Mouse (Mus musculus) stomach, embryonic 16.5 days (tissue): ENCODE data around the gene Vwc2. TPM values are rescaled to one million over a fixed set of nuclear protein-coding genes. Genes with fewer than 3 reads are reported as not detected.
A peak's percentile ranks its signal among the peaks of the same experiment; 100 is the strongest.

Source experiments
- ATAC-seq: fragments of 200-750 bp; cut with Nextera tagmentation; 2 replicates; pipeline ENCODE4 v1.8.0; 2017; ENCODE audit warnings: moderate number of reproducible peaks, moderate TSS enrichment; ENCODE audit not compliant: insufficient read depth, low FRiP score
- H3K27ac ChIP-seq: fragments of 300-500 bp; sonication (generic); 2 replicates; pipeline ENCODE4 v1.5.1; 2014; ENCODE audit warnings: low read length
- H3K27me3 ChIP-seq: fragments of 300-500 bp; sonication (generic); 2 replicates; pipeline ENCODE4 v1.6.1; 2014; ENCODE audit warnings: low read length, control low read depth, mixed read lengths; ENCODE audit not compliant: control insufficient read depth, insufficient read depth
- H3K36me3 ChIP-seq: fragments of 300-500 bp; sonication (generic); 2 replicates; pipeline ENCODE4 v1.6.1; 2014; ENCODE audit warnings: low read length; ENCODE audit not compliant: control insufficient read depth, insufficient read depth
- H3K4me1 ChIP-seq: fragments of 300-500 bp; sonication (generic); 2 replicates; pipeline ENCODE4 v1.6.1; 2014; ENCODE audit warnings: low read length, control low read depth, mixed read lengths; ENCODE audit not compliant: control insufficient read depth, insufficient read depth
- H3K4me2 ChIP-seq: fragments of 300-500 bp; sonication (generic); 2 replicates; pipeline ENCODE4 v1.6.1; 2014; ENCODE audit warnings: low read depth, low read length, mixed read lengths
- H3K4me3 ChIP-seq: fragments of 300-500 bp; sonication (generic); replicated peaks from 2 replicates; pipeline ENCODE4 v1.5.1; 2014; ENCODE audit warnings: mild to moderate bottlenecking, low read length
- H3K9ac ChIP-seq: fragments of 300-500 bp; sonication (generic); 2 replicates; pipeline ENCODE4 v1.6.1; 2014; ENCODE audit warnings: low read length
- H3K9me3 ChIP-seq: fragments of 300-500 bp; sonication (generic); replicated peaks from 2 replicates; pipeline ENCODE4 v1.6.1; 2016; ENCODE audit warnings: low read length, control low read depth; ENCODE audit not compliant: control insufficient read depth
- WGBS: fragments of 180-500 bp; shearing (Covaris S2); extraction: QIAGEN DNeasy Blood & Tissue Kit; methylation state at CpG from one replicate; pipeline ENCODE4 v1.1.7; 2014; 5-methylcytosine and 5-hydroxymethylcytosine counted together
- polyA plus RNA-seq: library from polyadenylated mRNA; unstranded; fragments of >200 nt; fragmentation: Nextera tagmentation; extraction: Ambion mirVana; gene quantifications from 2 replicates; pipeline ENCODE4 v1.2.1, GENCODE M21; 2015

The Vwc2 gene
- polyA plus RNA-seq, 1 experiment from 2014 or later = 1.1 TPM

DNA sequence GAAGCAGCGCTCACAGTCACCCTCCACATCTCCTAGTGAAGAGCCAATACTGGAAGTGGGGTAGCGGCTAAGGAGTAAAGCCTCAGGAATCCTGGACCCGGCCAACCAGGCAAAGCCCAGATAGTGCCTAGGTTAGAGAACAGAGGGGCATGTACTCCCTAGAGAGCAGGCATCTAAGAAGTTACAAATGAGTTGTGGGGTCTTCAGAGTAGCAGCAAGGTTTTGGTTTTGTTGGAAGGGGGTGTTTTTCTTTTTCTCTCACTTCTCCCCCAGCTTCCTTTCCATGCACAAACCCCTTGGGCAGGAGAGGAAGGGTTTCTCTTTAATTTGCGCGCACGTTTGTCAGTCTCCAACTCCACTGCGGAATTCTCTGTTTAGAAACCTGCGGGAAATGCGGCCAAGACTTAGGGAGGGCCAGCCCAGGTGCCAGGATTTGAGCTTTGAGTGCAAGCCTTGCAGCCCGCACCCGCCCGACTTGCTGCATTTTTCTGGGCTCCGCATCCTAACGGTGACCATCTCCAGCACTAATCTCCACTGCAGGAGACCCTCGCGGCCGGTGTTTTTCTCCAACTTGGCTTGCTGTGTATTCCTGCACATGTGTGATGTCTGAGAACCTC is 1.1 kb downstream of the Vwc2 start:
- Histone ChIP-seq H3K4me1 (peaks cover 8% of the 10 kb centered on the region), H3K27ac (no peak overlapping the region), H3K4me2 (peak overlapping the region; percentile 77), H3K4me3 (peak overlapping the region; percentile 50), H3K36me3 (no peaks in the 10 kb centered on the region), H3K27me3 (peaks cover 53% of the 10 kb centered on the region), H3K9me3 (no peaks in the 10 kb centered on the region), H3K9ac (no peak overlapping the region)
- no peak for ATAC-seq
- WGBS = under 1% methylated on average over 17 of the region's 17 CpGs

GRCm38 (mm10) chr11:11115648-11116590 is 1.9 kb downstream of the Vwc2 start:
- Histone ChIP-seq H3K36me3 (no peaks in the 10 kb centered on the region), H3K9me3 (no peaks in the 10 kb centered on the region), H3K27ac (no peak overlapping the region), H3K4me3 (peak overlapping the region; percentile 50), H3K4me1 (peaks cover 8% of the 10 kb centered on the region), H3K27me3 (peaks cover 53% of the 10 kb centered on the region), H3K4me2 (peak overlapping the region; percentile 77), H3K9ac (peak overlapping the region; percentile 63)
- ATAC-seq = peak; percentile 57
- under 1% methylated on average over 92 of the region's 93 CpGs for WGBS

DNA sequence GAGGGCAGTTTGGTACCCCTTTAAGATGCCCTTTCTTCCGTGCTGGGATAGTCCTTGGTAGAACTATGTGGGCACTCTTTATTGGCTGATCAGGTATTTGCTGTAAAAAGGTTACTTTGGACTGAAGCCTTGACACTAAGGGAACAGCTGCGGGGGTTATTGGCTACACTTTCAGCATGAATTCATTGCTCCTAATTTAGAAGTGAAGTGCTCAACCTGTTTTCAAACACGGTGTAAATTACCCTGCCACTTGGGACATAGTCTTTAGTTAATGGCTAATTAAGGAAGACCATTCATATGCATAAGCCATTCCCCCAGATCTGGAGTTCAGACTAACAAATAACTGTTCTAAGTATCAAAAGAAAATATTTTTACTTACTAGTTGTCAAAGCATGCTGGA is 2.7 kb downstream of the Vwc2 start:
- no peak overlapping the region for H3K9ac ChIP-seq
- H3K4me1 ChIP-seq = peaks cover 8% of the 10 kb centered on the region
- peaks cover 53% of the 10 kb centered on the region for H3K27me3 ChIP-seq
- no peak overlapping the region for H3K27ac ChIP-seq
- no peak overlapping the region for H3K4me3 ChIP-seq
- no peaks in the 10 kb centered on the region for H3K36me3 ChIP-seq
- WGBS = 8% methylated on average over 3 of the region's 3 CpGs
- H3K9me3 ChIP-seq = no peaks in the 10 kb centered on the region
- peak overlapping the region; percentile 77; the same call in 1 of the 2 replicates for H3K4me2 ChIP-seq
- ATAC-seq = no peak

DNA sequence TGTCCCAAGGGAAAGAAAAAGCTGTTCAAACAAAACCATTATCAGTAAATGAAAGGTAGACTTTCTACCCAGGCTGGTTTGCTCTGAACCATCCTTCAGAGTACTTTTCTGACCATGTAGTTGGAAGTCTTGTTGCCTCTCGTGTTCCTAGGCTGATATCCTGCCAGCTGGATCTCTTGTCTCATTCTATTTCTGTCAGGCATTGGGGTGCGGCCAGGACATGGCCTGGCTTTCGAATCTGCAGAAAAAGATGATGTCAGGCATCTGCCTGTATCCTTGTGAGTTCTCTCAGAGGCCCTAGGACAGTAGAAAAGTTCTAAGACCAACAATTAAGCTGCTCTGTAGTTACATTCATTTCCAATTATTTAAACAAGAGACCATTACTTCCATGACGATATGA is 8.8 kb downstream of the Vwc2 start:
- Histone ChIP-seq H3K4me1 (no peaks in the 10 kb centered on the region), H3K9me3 (no peaks in the 10 kb centered on the region), H3K4me3 (no peak overlapping the region), H3K27me3 (0 out of 2 replicates have a peak, but pooled peaks cover 8% of the 10 kb centered on the region), H3K36me3 (no peaks in the 10 kb centered on the region), H3K4me2 (no peak overlapping the region), H3K9ac (no peak overlapping the region), H3K27ac (no peak overlapping the region)
- 68% methylated on average over 4 of the region's 4 CpGs for WGBS
- ATAC-seq = no peak

- no peaks in the 10 kb centered on the region for H3K9me3 ChIP-seq
- no peak overlapping the region for H3K27ac ChIP-seq
- H3K9ac ChIP-seq = no peak overlapping the region
- H3K27me3 ChIP-seq = no peaks in the 10 kb centered on the region
- no peak for ATAC-seq
- H3K4me3 ChIP-seq = no peak overlapping the region
- H3K36me3 ChIP-seq = no peaks in the 10 kb centered on the region
- 53% methylated on average over 14 of the region's 14 CpGs for WGBS
- H3K4me2 ChIP-seq = no peak overlapping the region
- H3K4me1 ChIP-seq = no peaks in the 10 kb centered on the region
These were observed 17.5 kb downstream of the Vwc2 start for GRCm38 (mm10) chr11:11131414-11132077.

DNA sequence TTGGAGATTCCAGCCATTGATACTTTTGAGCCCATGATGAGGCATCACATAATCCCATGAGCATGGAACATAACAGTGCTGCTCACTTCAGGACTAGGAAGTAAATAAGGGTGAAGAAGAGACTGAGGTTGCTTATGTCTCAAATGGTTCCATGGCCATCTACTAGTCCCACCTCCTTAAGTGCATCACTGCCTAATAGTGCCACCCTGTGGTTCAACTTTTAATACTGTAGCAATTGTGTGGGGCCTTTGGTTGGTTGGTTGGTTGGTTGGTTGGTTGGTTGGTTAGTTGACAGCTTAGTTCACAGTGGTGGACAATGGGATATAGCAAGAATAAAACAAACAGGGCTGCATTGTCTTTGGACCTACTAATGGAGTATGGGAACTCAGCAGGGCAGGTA is 26.6 kb downstream of the Vwc2 start:
- H3K36me3 ChIP-seq = no peaks in the 10 kb centered on the region
- no peaks in the 10 kb centered on the region for H3K9me3 ChIP-seq
- H3K9ac ChIP-seq = no peak overlapping the region
- H3K4me1 ChIP-seq = no peaks in the 10 kb centered on the region
- no peak for ATAC-seq
- no peak overlapping the region for H3K4me3 ChIP-seq
- no peak overlapping the region for H3K27ac ChIP-seq
- H3K4me2 ChIP-seq = no peak overlapping the region
- no peaks in the 10 kb centered on the region for H3K27me3 ChIP-seq

GRCm38 (mm10) chr11:11152681-11153080 is 38.7 kb downstream of the Vwc2 start:
- H3K4me2 ChIP-seq = no peak overlapping the region
- H3K4me3 ChIP-seq = no peak overlapping the region
- H3K36me3 ChIP-seq = no peaks in the 10 kb centered on the region
- no peaks in the 10 kb centered on the region for H3K4me1 ChIP-seq
- no peak for ATAC-seq
- H3K9me3 ChIP-seq = no peaks in the 10 kb centered on the region
- no peaks in the 10 kb centered on the region for H3K27me3 ChIP-seq
- WGBS = 60% methylated on average over 1 of the region's 1 CpGs
- no peak overlapping the region for H3K9ac ChIP-seq
- H3K27ac ChIP-seq = no peak overlapping the region

- H3K4me3 ChIP-seq = no peak overlapping the region
These were observed 57.4 kb downstream of the Vwc2 start for GRCm38 (mm10) chr11:11171396-11171795.

GRCm38 (mm10) chr11:11175259-11175658 is 61.2 kb downstream of the Vwc2 start:
- Histone ChIP-seq H3K27me3 (no peaks in the 10 kb centered on the region), H3K9me3 (no peaks in the 10 kb centered on the region), H3K9ac (no peak overlapping the region), H3K4me1 (no peaks in the 10 kb centered on the region), H3K4me3 (no peak overlapping the region), H3K36me3 (no peaks in the 10 kb centered on the region), H3K4me2 (no peak overlapping the region), H3K27ac (no peak overlapping the region)
- WGBS = 49% methylated on average over 2 of the region's 2 CpGs
- no peak for ATAC-seq

More at GRCm38 (mm10) chr11:11171396-11171795, 57.4 kb downstream of the Vwc2 start:
- no peak overlapping the region for H3K27ac ChIP-seq
- WGBS = 74% methylated on average over 4 of the region's 4 CpGs
- H3K36me3 ChIP-seq = no peaks in the 10 kb centered on the region
- H3K27me3 ChIP-seq = no peaks in the 10 kb centered on the region
- H3K4me1 ChIP-seq = no peaks in the 10 kb centered on the region
- no peak overlapping the region for H3K4me2 ChIP-seq
- H3K9me3 ChIP-seq = no peaks in the 10 kb centered on the region
- H3K9ac ChIP-seq = no peak overlapping the region
- no peak for ATAC-seq
